In genomic region chr11:33100027-33100507, GRCm38 (mm10) we compare ENCODE assay signal across 8 mouse cellular contexts. TPM values are rescaled to one million over a fixed set of nuclear protein-coding genes. Genes with fewer than 3 reads are reported as not detected.
DNase-seq lines count a peak whose midpoint lies in the region; ATAC-seq and TF ChIP-seq lines count a peak whose summit lies in the region.

No protein-coding gene starts in this region.

- ATAC-seq in lung, embryonic 15.5 days (ENCODE audit: borderline replicate concordance, extremely low read depth, low FRiP score, low TSS enrichment) = 0 out of 2 replicates have a peak, but pooled peaks have one; percentile 16
- ATAC-seq in intestine, postnatal 0 days = no peak
- ATAC-seq in neural tube, embryonic 12.5 days (ENCODE audit: low FRiP score, low read depth) = 0 out of 2 replicates have a peak, but pooled peaks have one; percentile 30

- intact Hi-C loops in heart, adult 2 months (cut with DNase I) = no loop called here

- TF ChIP-seq CTCF in heart, adult 2 months (IDR thresholded peaks at IDR 0.05) = no peak
- TF ChIP-seq CTCF in intestine, postnatal 0 days (IDR thresholded peaks at IDR 0.05; ENCODE audit: low read depth) = no peak

- WGBS in lung, embryonic 15.5 days = 17% methylated on average over 10 of the region's 10 CpGs
- 13% methylated on average over 10 of the region's 10 CpGs for WGBS in heart, adult 2 months
- 18% methylated on average over 10 of the region's 10 CpGs for WGBS in intestine, postnatal 0 days
- 31% methylated on average over 10 of the region's 10 CpGs for WGBS in neural tube, embryonic 12.5 days

- peak overlapping the region; percentile 60 for H3K4me2 ChIP-seq in lung, embryonic 15.5 days
- peak overlapping the region; percentile 59 for H3K4me2 ChIP-seq in intestine, postnatal 0 days (replicated peaks; ENCODE audit: low read depth)
- peak overlapping the region; percentile 49 for H3K4me2 ChIP-seq in neural tube, embryonic 12.5 days (replicated peaks)

- H3K4me3 ChIP-seq in lung, embryonic 15.5 days = peak overlapping the region; percentile 22
- peak overlapping the region; percentile 14; the same call in 1 of the 2 replicates for H3K4me3 ChIP-seq in heart, adult 2 months
- peak overlapping the region; percentile 20; the same call in 1 of the 2 replicates for H3K4me3 ChIP-seq in intestine, postnatal 0 days (ENCODE audit: low read depth, low read length)
- peak overlapping the region; percentile 21; the same call in 1 of the 2 replicates for H3K4me3 ChIP-seq in neural tube, embryonic 12.5 days

- H3K4me1 ChIP-seq in lung, embryonic 15.5 days = peaks cover 15% of the 10 kb centered on the region
- peaks cover 3% of the 10 kb centered on the region; the same call in 1 of the 2 replicates for H3K4me1 ChIP-seq in heart, adult 2 months (ENCODE audit: control insufficient read depth, insufficient read depth, low read length)
- H3K4me1 ChIP-seq in intestine, postnatal 0 days (replicated peaks; ENCODE audit: control insufficient read depth, insufficient read depth, low read length) = no peaks in the 10 kb centered on the region
- peaks cover 12% of the 10 kb centered on the region for H3K4me1 ChIP-seq in neural tube, embryonic 12.5 days

- H3K9ac ChIP-seq in lung, embryonic 15.5 days = peak overlapping the region; percentile 13; the same call in 1 of the 2 replicates
- peak overlapping the region; percentile 49 for H3K9ac ChIP-seq in heart, adult 2 months (ENCODE audit: low read depth, low read length)
- H3K9ac ChIP-seq in intestine, postnatal 0 days (ENCODE audit: low read depth, low read length) = no peak overlapping the region
- H3K9ac ChIP-seq in neural tube, embryonic 12.5 days = no peak overlapping the region

- H3K79me2 ChIP-seq in heart, adult 2 months (replicated peaks; ENCODE audit: control insufficient read depth, insufficient read depth, low read length) = no peaks in the 10 kb centered on the region

- H3K27me3 ChIP-seq in lung, embryonic 15.5 days = no peaks in the 10 kb centered on the region
- H3K27me3 ChIP-seq in heart, adult 2 months (ENCODE audit: control insufficient read depth, insufficient read depth, low read length) = no peaks in the 10 kb centered on the region
- H3K27me3 ChIP-seq in intestine, postnatal 0 days (replicated peaks; ENCODE audit: control insufficient read depth, insufficient read depth, low read length) = no peaks in the 10 kb centered on the region
- H3K27me3 ChIP-seq in neural tube, embryonic 12.5 days (replicated peaks) = no peaks in the 10 kb centered on the region

- TF ChIP-seq POLR2A in heart, adult 2 months (IDR thresholded peaks at IDR 0.05; ENCODE audit: insufficient read depth, low read depth, low read length) = no peak

- no peak for TF ChIP-seq EP300 in heart, adult 2 months (IDR thresholded peaks at IDR 0.05; ENCODE audit: insufficient read depth, low read depth, low read length)

- H3K36me3 ChIP-seq in lung, embryonic 15.5 days = no peaks in the 10 kb centered on the region
- no peaks in the 10 kb centered on the region for H3K36me3 ChIP-seq in heart, adult 2 months (ENCODE audit: control insufficient read depth, insufficient read depth, low read length)
- H3K36me3 ChIP-seq in intestine, postnatal 0 days (ENCODE audit: control insufficient read depth, insufficient read depth) = no peaks in the 10 kb centered on the region
- H3K36me3 ChIP-seq in neural tube, embryonic 12.5 days = no peaks in the 10 kb centered on the region

- H3K9me3 ChIP-seq in lung, embryonic 15.5 days = no peaks in the 10 kb centered on the region
- no peaks in the 10 kb centered on the region for H3K9me3 ChIP-seq in intestine, postnatal 0 days (ENCODE audit: control insufficient read depth)
- no peaks in the 10 kb centered on the region for H3K9me3 ChIP-seq in neural tube, embryonic 12.5 days

- no peak for DNase-seq in lung, postnatal 25 days (ENCODE audit: low spot score)
- peak; percentile 62 to 68 for DNase-seq in heart, adult 2 months
- DNase-seq in cerebellum, postnatal 36 days = no peak
- no peak for DNase-seq in kidney, postnatal 36 days
- no peak for DNase-seq in adrenal gland, postnatal 25 days

- H3K27ac ChIP-seq in lung, embryonic 15.5 days = peak overlapping the region; percentile 24; the same call in 1 of the 2 replicates
- H3K27ac ChIP-seq in heart, adult 2 months = no peak overlapping the region
- no peak overlapping the region for H3K27ac ChIP-seq in intestine, postnatal 0 days (ENCODE audit: low read depth, low read length)
- H3K27ac ChIP-seq in neural tube, embryonic 12.5 days = no peak overlapping the region

RNA-seq across cellular contexts. Expression of gene Fgf18, which starts 47.1 kb away (rescaled TPM):
- polyA plus RNA-seq in lung, embryonic 15.5 days (2015; fragmentation: Nextera tagmentation; extraction: Ambion mirVana) = 11.1 and 11.7 TPM in 2 replicates
- total RNA-seq in heart, adult 2 months (2021) = 1 to 10 TPM; 3.3 to 4.1 TPM
- 3.0 and 3.7 TPM in 2 replicates for polyA plus RNA-seq in heart, adult 2 months (2012; rRNA removed)
- 1.1 TPM in 2 replicates for polyA plus RNA-seq in intestine, postnatal 0 days (2015; fragmentation: Nextera tagmentation; extraction: Ambion mirVana)
- polyA plus RNA-seq in neural tube, embryonic 12.5 days (2016; fragmentation: Nextera tagmentation; extraction: Ambion mirVana) = 9.2 and 12.9 TPM in 2 replicates
- total RNA-seq in adrenal gland, postnatal 25 days (2021) = 0.79 and 1.6 TPM in 2 replicates

Comparison
In these comparisons a context has a peak if more than half of its experiments do, and no peak if none do; other contexts are left out.
1. H3K9ac ChIP-seq: peak in lung, embryonic 15.5 days (single experiment) and heart, adult 2 months (single experiment); none in intestine, postnatal 0 days (single experiment) and neural tube, embryonic 12.5 days (single experiment).
2. DNase-seq: peak in heart, adult 2 months (2 of 2); none in lung, postnatal 25 days (single experiment), cerebellum, postnatal 36 days (0 of 2), kidney, postnatal 36 days (0 of 2) and adrenal gland, postnatal 25 days (single experiment).
3. Peak in every context shown above with its lines, with median percentiles within 50 percentile points of each other: H3K4me2 ChIP-seq and H3K4me3 ChIP-seq.